Mouse (Mus musculus): ENCODE data around the gene 1700028K03Rik. TPM values are rescaled to one million over a fixed set of nuclear protein-coding genes. Genes with fewer than 3 reads are reported as not detected.
A peak's percentile ranks its signal among the peaks of the same experiment; 100 is the strongest.

1700028K03Rik gene
- polyA plus RNA-seq (2014; fragmentation: Nextera tagmentation; extraction: Ambion mirVana): 0.09 TPM in 1 of 2 replicates, not detected in the other

DNA sequence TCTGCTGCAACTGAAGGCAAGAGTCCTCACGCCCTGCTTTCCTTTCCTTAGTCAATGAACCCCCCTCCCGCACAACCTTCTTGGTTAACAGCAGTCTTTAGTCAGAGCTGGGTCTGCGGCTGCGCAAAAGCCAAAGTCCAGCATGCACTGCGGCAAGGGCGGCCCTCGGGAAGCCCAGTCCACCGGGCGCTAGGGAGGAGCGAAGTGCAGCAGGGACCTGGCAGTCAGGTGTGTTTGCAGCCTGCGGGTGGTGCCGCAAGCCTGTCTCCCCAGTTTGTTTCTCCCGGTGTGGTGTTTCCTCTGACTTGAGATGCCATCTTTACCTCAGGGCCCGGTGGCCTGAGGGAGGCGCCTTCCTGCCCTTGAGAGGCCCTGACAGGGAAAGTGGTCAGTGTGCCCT, at the start of gene 1700028K03Rik:
Gene 1700028K03Rik, plus strand, starts transcription at position 129 of the 400 bp plus-strand sequence.
- ATAC-seq (ENCODE audit: insufficient read depth, low FRiP score, low TSS enrichment) (no peak), DNase-seq (ENCODE audit: low spot score) (no peak)
- no peaks in the 10 kb centered on the region for H3K27me3 ChIP-seq (ENCODE audit: control insufficient read depth, insufficient read depth, low read length)
- no peaks in the 10 kb centered on the region for H3K9me3 ChIP-seq (ENCODE audit: control insufficient read depth, low read length)
- WGBS: 74% methylated on average over 15 of the region's 15 CpGs
- no peak within 1 kb of the TSS for H3K9ac ChIP-seq (ENCODE audit: low read length)
- no peak within 1 kb of the TSS for H3K4me2 ChIP-seq (ENCODE audit: low read depth)
- no peaks in the 10 kb centered on the region for H3K36me3 ChIP-seq (ENCODE audit: control insufficient read depth, insufficient read depth, low read length)
- H3K4me1 ChIP-seq (ENCODE audit: control insufficient read depth, insufficient read depth, low read length): no peaks in the 10 kb centered on the region
- no peak within 1 kb of the TSS for H3K4me3 ChIP-seq (ENCODE audit: low read depth, low read length)
- H3K27ac ChIP-seq (ENCODE audit: low read depth, low read length): no peak within 1 kb of the TSS

DNA sequence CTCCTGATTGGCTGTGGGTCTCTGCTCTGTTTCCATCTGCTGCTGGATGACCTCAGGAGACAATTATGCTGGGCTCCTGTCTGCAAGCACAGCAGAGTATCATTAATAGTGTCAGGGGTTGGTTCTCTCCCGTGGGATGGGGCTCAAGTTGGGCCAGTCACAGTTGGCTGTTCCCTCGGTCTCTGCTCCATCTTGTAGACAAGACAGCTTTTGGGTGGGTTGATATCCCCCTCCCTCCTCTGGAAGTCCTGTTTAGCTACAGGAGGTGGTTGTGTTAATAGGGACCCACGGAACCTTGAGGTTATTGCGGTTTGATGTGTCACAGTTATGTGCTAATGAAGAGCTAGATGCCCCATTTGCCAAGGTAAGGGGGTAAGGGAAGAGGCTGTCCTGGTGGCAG, 45.5 kb upstream of the 1700028K03Rik start:
- ATAC-seq (ENCODE audit: insufficient read depth, low FRiP score, low TSS enrichment): no peak
- no peaks in the 10 kb centered on the region for H3K27me3 ChIP-seq (ENCODE audit: control insufficient read depth, insufficient read depth, low read length)

DNA sequence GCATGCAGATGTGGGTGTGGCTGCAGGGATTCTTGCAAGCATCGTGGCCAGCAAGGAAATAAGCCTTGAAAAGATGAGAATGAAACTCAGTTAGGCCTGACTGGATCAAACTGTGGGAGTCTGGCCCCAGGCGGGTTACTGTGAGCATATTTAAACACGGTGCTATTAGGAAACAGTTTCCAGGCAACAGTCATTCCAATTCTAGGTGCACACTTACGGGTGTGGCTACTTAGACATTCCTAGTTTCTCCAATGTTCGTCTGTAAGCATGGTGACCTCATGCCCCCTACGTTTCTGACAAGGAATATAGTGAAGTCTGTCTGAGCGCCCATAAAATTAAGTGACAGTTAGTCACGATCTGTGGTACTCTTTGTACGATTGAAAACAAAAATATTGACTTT, 43.5 kb upstream of the 1700028K03Rik start:
- Histone ChIP-seq H3K4me3 (ENCODE audit: low read depth, low read length) (no peak overlapping the region), H3K4me1 (ENCODE audit: control insufficient read depth, insufficient read depth, low read length) (no peaks in the 10 kb centered on the region), H3K4me2 (ENCODE audit: low read depth) (no peak overlapping the region), H3K27me3 (ENCODE audit: control insufficient read depth, insufficient read depth, low read length) (no peaks in the 10 kb centered on the region), H3K9me3 (ENCODE audit: control insufficient read depth, low read length) (no peaks in the 10 kb centered on the region), H3K27ac (ENCODE audit: low read depth, low read length) (no peak overlapping the region), H3K9ac (ENCODE audit: low read length) (no peak overlapping the region), H3K36me3 (ENCODE audit: control insufficient read depth, insufficient read depth, low read length) (no peaks in the 10 kb centered on the region)
- ATAC-seq (ENCODE audit: insufficient read depth, low FRiP score, low TSS enrichment) (no peak), DNase-seq (ENCODE audit: low spot score) (no peak)
- WGBS: 80% methylated on average over 9 of the region's 9 CpGs

More for the DNA sequence above, 45.5 kb upstream of the 1700028K03Rik start:
- H3K4me1 ChIP-seq (ENCODE audit: control insufficient read depth, insufficient read depth, low read length): no peaks in the 10 kb centered on the region
- WGBS: 74% methylated on average over 4 of the region's 4 CpGs
- no peaks in the 10 kb centered on the region for H3K36me3 ChIP-seq (ENCODE audit: control insufficient read depth, insufficient read depth, low read length)
- H3K9ac ChIP-seq (ENCODE audit: low read length): no peak overlapping the region
- DNase-seq (ENCODE audit: low spot score): no peak
- H3K4me3 ChIP-seq (ENCODE audit: low read depth, low read length): no peak overlapping the region
- no peak overlapping the region for H3K4me2 ChIP-seq (ENCODE audit: low read depth)
- no peaks in the 10 kb centered on the region for H3K9me3 ChIP-seq (ENCODE audit: control insufficient read depth, low read length)
- no peak overlapping the region for H3K27ac ChIP-seq (ENCODE audit: low read depth, low read length)

DNA sequence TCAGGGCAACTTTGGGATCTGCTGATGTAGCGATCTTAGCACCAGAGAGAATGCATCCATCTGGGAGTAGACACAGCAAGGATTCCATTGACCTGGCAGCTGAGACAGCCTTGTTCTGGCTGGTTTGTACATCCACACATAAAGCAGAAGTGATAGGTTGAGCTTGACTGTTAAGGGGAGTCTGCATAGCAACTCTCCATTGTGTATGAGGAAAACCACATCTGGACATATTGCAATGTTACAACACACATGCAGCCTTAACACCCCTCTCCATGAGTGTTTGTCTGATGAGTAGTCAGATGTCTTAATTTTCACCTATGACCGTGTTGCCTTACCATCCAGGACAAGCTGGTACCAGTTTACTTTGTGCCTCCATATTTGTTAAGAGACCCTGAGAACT, 42.0 kb upstream of the 1700028K03Rik start:
- WGBS: 89% methylated on average over 2 of the region's 2 CpGs
- H3K4me3 ChIP-seq (ENCODE audit: low read depth, low read length): no peak overlapping the region

DNA sequence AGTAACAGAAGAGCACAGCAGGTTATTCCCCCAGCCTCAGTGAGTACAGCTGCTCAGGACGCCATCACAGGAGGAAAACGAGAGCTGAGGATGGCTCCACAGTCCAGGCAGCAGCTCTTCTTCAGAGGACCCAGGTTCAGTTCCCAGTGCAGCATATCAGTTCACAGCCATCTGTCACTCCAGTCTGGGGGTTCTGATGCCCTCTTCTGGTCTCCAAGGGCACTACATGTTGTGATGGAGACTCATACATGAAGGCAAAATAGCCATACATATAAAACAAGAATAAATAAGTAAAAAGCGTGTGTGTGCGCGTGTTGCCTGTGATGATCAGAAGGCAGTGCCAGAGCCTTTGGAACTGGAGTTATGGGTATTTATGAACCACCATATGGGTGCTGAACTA, 39.8 kb upstream of the 1700028K03Rik start:
- ATAC-seq (ENCODE audit: insufficient read depth, low FRiP score, low TSS enrichment) (no peak), DNase-seq (ENCODE audit: low spot score) (no peak)

More for the DNA sequence above, 42.0 kb upstream of the 1700028K03Rik start:
- no peak overlapping the region for H3K4me2 ChIP-seq (ENCODE audit: low read depth)
- no peaks in the 10 kb centered on the region for H3K36me3 ChIP-seq (ENCODE audit: control insufficient read depth, insufficient read depth, low read length)
- H3K9ac ChIP-seq (ENCODE audit: low read length): no peak overlapping the region
- ATAC-seq (ENCODE audit: insufficient read depth, low FRiP score, low TSS enrichment): no peak
- H3K27me3 ChIP-seq (ENCODE audit: control insufficient read depth, insufficient read depth, low read length): no peaks in the 10 kb centered on the region
- H3K27ac ChIP-seq (ENCODE audit: low read depth, low read length): no peak overlapping the region
- H3K4me1 ChIP-seq (ENCODE audit: control insufficient read depth, insufficient read depth, low read length): no peaks in the 10 kb centered on the region
- DNase-seq (ENCODE audit: low spot score): no peak
- H3K9me3 ChIP-seq (ENCODE audit: control insufficient read depth, low read length): no peaks in the 10 kb centered on the region

DNA sequence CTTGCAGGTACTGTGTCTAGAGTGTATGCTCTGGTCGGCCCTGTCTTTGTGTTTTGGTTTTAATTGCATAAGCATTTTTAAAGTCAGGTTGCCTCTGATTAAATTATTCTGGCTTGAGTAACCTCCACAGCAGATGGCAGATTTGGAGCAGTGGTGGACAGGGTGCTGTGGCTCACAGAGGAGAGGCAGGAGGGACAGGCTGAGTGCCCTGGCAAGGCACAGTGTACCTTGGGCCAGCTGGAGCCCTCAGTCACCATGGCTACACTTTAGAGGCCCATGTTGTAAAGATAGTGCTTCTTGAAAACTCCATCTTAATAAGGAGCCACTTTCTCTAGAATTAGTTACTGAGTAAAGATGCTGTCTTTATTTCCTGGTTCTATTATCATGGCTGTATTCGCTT, 38.5 kb upstream of the 1700028K03Rik start:
- no peak for ATAC-seq (ENCODE audit: insufficient read depth, low FRiP score, low TSS enrichment)
- no peaks in the 10 kb centered on the region for H3K9me3 ChIP-seq (ENCODE audit: control insufficient read depth, low read length)
- no peaks in the 10 kb centered on the region for H3K27me3 ChIP-seq (ENCODE audit: control insufficient read depth, insufficient read depth, low read length)
- no peaks in the 10 kb centered on the region for H3K4me1 ChIP-seq (ENCODE audit: control insufficient read depth, insufficient read depth, low read length)
- 78% methylated on average over 2 of the region's 2 CpGs for WGBS
- H3K9ac ChIP-seq (ENCODE audit: low read length): no peak overlapping the region
- H3K4me2 ChIP-seq (ENCODE audit: low read depth): no peak overlapping the region
- H3K36me3 ChIP-seq (ENCODE audit: control insufficient read depth, insufficient read depth, low read length): no peaks in the 10 kb centered on the region
- no peak overlapping the region for H3K27ac ChIP-seq (ENCODE audit: low read depth, low read length)
- DNase-seq (ENCODE audit: low spot score): no peak
- H3K4me3 ChIP-seq (ENCODE audit: low read depth, low read length): no peak overlapping the region

More for the DNA sequence above, 39.8 kb upstream of the 1700028K03Rik start:
- Histone ChIP-seq H3K9me3 (ENCODE audit: control insufficient read depth, low read length) (no peaks in the 10 kb centered on the region), H3K27me3 (ENCODE audit: control insufficient read depth, insufficient read depth, low read length) (no peaks in the 10 kb centered on the region), H3K4me3 (ENCODE audit: low read depth, low read length) (no peak overlapping the region), H3K36me3 (ENCODE audit: control insufficient read depth, insufficient read depth, low read length) (no peaks in the 10 kb centered on the region), H3K4me2 (ENCODE audit: low read depth) (no peak overlapping the region), H3K4me1 (ENCODE audit: control insufficient read depth, insufficient read depth, low read length) (no peaks in the 10 kb centered on the region), H3K27ac (ENCODE audit: low read depth, low read length) (no peak overlapping the region), H3K9ac (ENCODE audit: low read length) (no peak overlapping the region)
- 91% methylated on average over 5 of the region's 5 CpGs for WGBS

DNA sequence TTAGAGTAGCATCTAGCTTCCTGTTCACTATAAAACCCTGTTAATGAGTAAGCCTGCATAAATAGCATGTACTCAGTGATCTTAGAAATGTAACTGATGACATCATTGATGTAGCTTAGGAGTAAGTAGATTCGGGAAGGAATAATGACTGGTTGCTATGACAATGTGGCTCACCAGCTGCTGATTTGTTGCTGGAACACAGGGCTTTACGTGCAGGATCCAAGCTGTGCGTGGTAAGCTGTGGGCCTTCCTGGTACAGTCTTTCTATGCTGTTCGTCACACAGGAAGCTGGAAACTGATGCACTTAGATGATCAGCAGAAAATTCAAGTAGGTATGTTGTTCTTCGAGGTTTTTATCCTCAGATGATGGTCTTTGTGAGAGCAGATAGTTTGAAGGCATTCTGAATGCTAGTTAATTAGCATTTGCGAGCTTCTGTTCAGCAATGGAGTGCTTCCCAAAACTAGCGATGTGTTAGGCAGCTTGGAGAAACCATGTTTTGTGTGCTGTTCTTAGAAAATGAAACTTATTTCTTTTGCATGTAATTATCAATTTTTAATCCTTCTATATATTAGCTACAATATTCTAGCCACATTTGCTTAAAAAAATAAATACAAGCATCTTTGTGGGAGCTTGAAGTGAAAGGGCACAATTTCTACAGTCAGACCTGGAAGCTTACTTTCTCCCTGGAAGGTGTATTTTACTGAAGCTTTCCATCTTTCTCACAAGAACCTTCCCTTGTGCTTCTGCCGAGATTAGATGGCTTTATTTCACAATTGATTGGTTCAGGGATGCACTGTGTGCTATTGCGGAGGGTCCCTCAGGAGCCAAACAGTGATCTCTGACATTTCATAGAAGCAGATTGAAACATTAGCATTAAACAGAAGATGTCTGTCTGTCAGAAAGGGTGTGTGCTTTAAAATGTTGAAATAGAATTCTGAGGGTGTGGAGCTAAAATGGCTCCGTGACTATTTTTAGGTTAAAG, 36.7 kb upstream of the 1700028K03Rik start:
- no peaks in the 10 kb centered on the region for H3K4me1 ChIP-seq (ENCODE audit: control insufficient read depth, insufficient read depth, low read length)
- no peak overlapping the region for H3K9ac ChIP-seq (ENCODE audit: low read length)
- 0 out of 2 replicates have a peak overlapping the region, but pooled peaks have one; percentile 0 for H3K27ac ChIP-seq (ENCODE audit: low read depth, low read length)
- peak; percentile 47 for DNase-seq (ENCODE audit: low spot score)
- 0 out of 2 replicates have a peak overlapping the region, but pooled peaks have one; percentile 1 for H3K4me3 ChIP-seq (ENCODE audit: low read depth, low read length)
- H3K4me2 ChIP-seq (ENCODE audit: low read depth): no peak overlapping the region; the same call in 1 of the 2 replicates
- peak; percentile 87 for ATAC-seq (ENCODE audit: insufficient read depth, low FRiP score, low TSS enrichment)
- no peaks in the 10 kb centered on the region for H3K36me3 ChIP-seq (ENCODE audit: control insufficient read depth, insufficient read depth, low read length)
- no peaks in the 10 kb centered on the region for H3K27me3 ChIP-seq (ENCODE audit: control insufficient read depth, insufficient read depth, low read length)
- no peaks in the 10 kb centered on the region for H3K9me3 ChIP-seq (ENCODE audit: control insufficient read depth, low read length)
- 64% methylated on average over 10 of the region's 10 CpGs for WGBS

DNA sequence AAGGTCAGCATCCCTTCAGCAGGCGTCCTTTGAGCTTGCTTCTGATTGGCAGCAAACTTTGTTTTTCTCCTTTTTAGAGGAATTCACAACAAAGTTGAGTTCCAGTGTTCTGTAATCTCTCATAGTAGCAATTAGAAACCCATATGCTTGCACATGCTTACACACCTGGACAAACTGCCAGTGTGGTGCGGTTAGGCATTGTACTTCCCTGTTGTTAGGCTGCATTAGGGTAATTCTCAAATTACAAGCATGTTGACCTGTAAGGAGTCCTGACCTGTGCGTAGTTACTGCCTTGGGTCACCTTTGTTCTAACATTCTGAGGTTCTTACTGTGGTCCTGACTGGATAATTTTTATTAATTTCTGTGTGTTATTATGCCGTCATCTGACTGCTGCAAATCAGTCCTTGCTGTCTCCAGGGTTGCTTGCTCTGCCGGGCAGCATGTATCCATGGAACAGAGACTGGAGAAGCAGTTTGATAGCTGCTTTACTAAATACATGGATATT, 35.7 kb upstream of the 1700028K03Rik start:
- no peak for ATAC-seq (ENCODE audit: insufficient read depth, low FRiP score, low TSS enrichment)
- no peak overlapping the region; the same call in 1 of the 2 replicates for H3K4me2 ChIP-seq (ENCODE audit: low read depth)
- H3K27me3 ChIP-seq (ENCODE audit: control insufficient read depth, insufficient read depth, low read length): no peaks in the 10 kb centered on the region
- no peak overlapping the region for H3K9ac ChIP-seq (ENCODE audit: low read length)
- no peak for DNase-seq (ENCODE audit: low spot score)
- 65% methylated on average over 5 of the region's 5 CpGs for WGBS
- no peak overlapping the region for H3K27ac ChIP-seq (ENCODE audit: low read depth, low read length)
- H3K4me1 ChIP-seq (ENCODE audit: control insufficient read depth, insufficient read depth, low read length): no peaks in the 10 kb centered on the region
- no peaks in the 10 kb centered on the region for H3K36me3 ChIP-seq (ENCODE audit: control insufficient read depth, insufficient read depth, low read length)
- H3K9me3 ChIP-seq (ENCODE audit: control insufficient read depth, low read length): no peaks in the 10 kb centered on the region
- H3K4me3 ChIP-seq (ENCODE audit: low read depth, low read length): no peak overlapping the region

All from neural tube, embryonic 11.5 days (tissue).